Mouse (Mus musculus) liver, postnatal 0 days (tissue): ENCODE measurements around the gene Ninj2.

ENCODE experiments used
- CTCF ChIP-seq: sonication (generic); IDR thresholded peaks from 2 replicates; pipeline ENCODE4 v1.5.1; 2016; ENCODE audit warnings: antibody characterized with exemption, low read depth
- EP300 ChIP-seq: IDR thresholded peaks from 2 replicates; pipeline ENCODE4 v1.6.1; 2016; ENCODE audit warnings: antibody characterized with exemption, low read depth, mild to moderate bottlenecking

GRCm38 (mm10) chr6:120115443-120115842, 22.3 kb downstream of the Ninj2 start:
- no peak for TF ChIP-seq CTCF
- no peak for TF ChIP-seq EP300
